Mouse (Mus musculus) ES-Bruce4 (cell line): ENCODE measurements at regions not wholly inside any gene's neighbourhood (a gene's known extent, or its start where the extent isn't known, plus 50 kb on each side); places are given as distances from the start of the nearest gene placed in this dataset.

Source experiments
- CTCF ChIP-seq: IDR thresholded peaks from one replicate; pipeline ENCODE4 v1.8.1; 2011; ENCODE audit warnings: low read depth, low read length
- EP300 ChIP-seq: IDR thresholded peaks from 2 replicates; pipeline ENCODE4 v1.6.1; 2011; ENCODE audit warnings: low read depth, low read length; ENCODE audit not compliant: insufficient read depth
- POLR2A ChIP-seq: IDR thresholded peaks from one replicate; pipeline ENCODE4 v1.8.1; 2011; ENCODE audit warnings: low read length; ENCODE audit not compliant: insufficient read depth

GRCm38 (mm10) chr6:51379074-51379473 lies 53.4 kb upstream of the Nfe2l3 start:
- TF ChIP-seq EP300 (no peak), CTCF (no peak), POLR2A (no peak)
